Mouse (Mus musculus) thymus, adult 2 months (tissue): Measurements from ENCODE around the gene Ndufs8.

ENCODE experiments used
- CTCF ChIP-seq: fragments of 200-500 bp; IDR thresholded peaks from 2 replicates; pipeline ENCODE4 v1.5.1; 2012; ENCODE audit warnings: mild to moderate bottlenecking, control low read depth, low read length, moderate library complexity, borderline replicate concordance; ENCODE audit not compliant: control insufficient read depth, poor library complexity, insufficient read depth; ENCODE audit errors: extremely low read depth
- POLR2A ChIP-seq: fragments of 200-500 bp; IDR thresholded peaks from 2 replicates; pipeline ENCODE4 v1.6.1; 2012; ENCODE audit warnings: mild to moderate bottlenecking, low read length, control low read depth, moderate library complexity; ENCODE audit not compliant: control insufficient read depth, poor library complexity, insufficient read depth; ENCODE audit errors: extremely low read depth

GRCm38 (mm10) chr19:3880054-3880848 is 32.3 kb downstream of the Ndufs8 start:
- TF ChIP-seq CTCF (no peak), POLR2A (no peak)
